Mouse (Mus musculus) kidney, postnatal 10 days (tissue): ENCODE data around the gene Med15.
"Not testable (repeated sequence)": the region's sequence is repeated elsewhere in the genome, so short reads cannot be mapped to it uniquely, and the experiment has no call there.

Experiments used
- DNase-seq: peaks from one replicate; pipeline ENCODE4 v3.0.0; 2021; ENCODE audit warnings: mixed read lengths

Med15 gene

GRCm38 (mm10) chr16:17732841-17733340 lies at the start of gene Med15:
Gene Med15 (minus strand): TSS chr16:17732891.
- DNase-seq: no peak

- no peak for DNase-seq
Observed at GRCm38 (mm10) chr16:17779692-17780091, 47.0 kb upstream of the Med15 start.

GRCm38 (mm10) chr16:17778223-17778622 lies 45.5 kb upstream of the Med15 start:
- no peak for DNase-seq

- DNase-seq: peak; percentile 71
Observed at GRCm38 (mm10) chr16:17776828-17777227, 44.1 kb upstream of the Med15 start.

GRCm38 (mm10) chr16:17771117-17771865 lies 38.6 kb upstream of the Med15 start:
- DNase-seq: no peak

- no peak for DNase-seq
Observed at GRCm38 (mm10) chr16:17768834-17769233, 36.1 kb upstream of the Med15 start.

- DNase-seq: peak; percentile 38
Observed at GRCm38 (mm10) chr16:17764108-17764511, 31.4 kb upstream of the Med15 start.

- DNase-seq: peak; percentile 63
Observed at GRCm38 (mm10) chr16:17761074-17761473, 28.4 kb upstream of the Med15 start.

- DNase-seq: peak; percentile 72
Observed at GRCm38 (mm10) chr16:17760657-17761056, 28.0 kb upstream of the Med15 start.

- peak; percentile 70 for DNase-seq
Observed at GRCm38 (mm10) chr16:17759813-17760321, 27.2 kb upstream of the Med15 start.

- DNase-seq: peak; percentile 96
Observed at GRCm38 (mm10) chr16:17759344-17759773, 26.7 kb upstream of the Med15 start, which contains the start of gene Klhl22. Gene Klhl22 (plus strand): TSS chr16:17759618.

- DNase-seq: peak; percentile 34
Observed at GRCm38 (mm10) chr16:17758902-17759301, 26.2 kb upstream of the Med15 start.

- DNase-seq: no peak
Observed at GRCm38 (mm10) chr16:17757756-17758155, 25.1 kb upstream of the Med15 start.

GRCm38 (mm10) chr16:17753686-17754085 lies 21.0 kb upstream of the Med15 start:
- DNase-seq: no peak

GRCm38 (mm10) chr16:17753001-17753400 lies 20.3 kb upstream of the Med15 start:
- DNase-seq: peak; percentile 55

- no peak for DNase-seq
Observed at GRCm38 (mm10) chr16:17745067-17745466, 12.4 kb upstream of the Med15 start.

- DNase-seq: peak; percentile 61
Observed at GRCm38 (mm10) chr16:17744536-17744935, 11.8 kb upstream of the Med15 start.

- DNase-seq: peak; percentile 60
Observed at GRCm38 (mm10) chr16:17743279-17743678, 10.6 kb upstream of the Med15 start.

- peak; percentile 13 for DNase-seq
Observed at GRCm38 (mm10) chr16:17742810-17743209, 10.1 kb upstream of the Med15 start.

- DNase-seq: no peak
Observed at GRCm38 (mm10) chr16:17740080-17740479, 7.4 kb upstream of the Med15 start.

- no peak for DNase-seq
Observed at GRCm38 (mm10) chr16:17736156-17736555, 3.5 kb upstream of the Med15 start.

GRCm38 (mm10) chr16:17734872-17735271 lies 2.2 kb upstream of the Med15 start:
- not testable (repeated sequence) for DNase-seq

GRCm38 (mm10) chr16:17733646-17734045 lies 955 bp upstream of the Med15 start:
- no peak for DNase-seq

- no peak for DNase-seq
Observed at GRCm38 (mm10) chr16:17732431-17732830, 260 bp downstream of the Med15 start.
